Mouse (Mus musculus) G1E-ER4 (cell line): ENCODE results near the gene Nlrp4c. TPM values are rescaled to one million over a fixed set of nuclear protein-coding genes. Genes with fewer than 3 reads are reported as not detected.

Experiments used
- GATA1 ChIP-seq: IDR thresholded peaks from one replicate; pipeline ENCODE4 v1.8.0; 2012; ENCODE audit warnings: low read length, inconsistent platforms
- polyA plus RNA-seq: library from polyadenylated mRNA; stranded (reverse); fragments of >175 nt; gene quantifications from 2 replicates; pipeline ENCODE4 v1.2.3, GENCODE M21; 2012

The Nlrp4c gene
- polyA plus RNA-seq, 1 experiment, result not detected

GRCm38 (mm10) chr7:6154164-6154563, 109.2 kb downstream of the Nlrp4c start:
- TF ChIP-seq GATA1, result no peak

Other genes starting within 250 kb of the Nlrp4c start
- not detected in 2 replicates for gene Vmn1r63, start 239.7 kb upstream of the Nlrp4c start, polyA plus RNA-seq
- not detected in 2 replicates for gene Vmn1r64, start 160.6 kb upstream of the Nlrp4c start, polyA plus RNA-seq
- not detected in 2 replicates for gene Vmn1r65, start 34.2 kb upstream of the Nlrp4c start, polyA plus RNA-seq
- gene Zfp787, start 110.8 kb downstream of the Nlrp4c start, polyA plus RNA-seq, result 63.8 and 69.9 TPM in 2 replicates
- gene Zfp444, start 127.1 kb downstream of the Nlrp4c start, polyA plus RNA-seq, result 68.9 and 81.1 TPM in 2 replicates
- not detected in 2 replicates for gene Galp, start 151.9 kb downstream of the Nlrp4c start, polyA plus RNA-seq
- gene Zscan5b, start 177.1 kb downstream of the Nlrp4c start, polyA plus RNA-seq, result not detected in 2 replicates
- not detected in 2 replicates for gene Epp13, start 207.5 kb downstream of the Nlrp4c start, polyA plus RNA-seq
- gene Zfp667, start 241.4 kb downstream of the Nlrp4c start, polyA plus RNA-seq, result 0.16 and 1.4 TPM in 2 replicates